Mouse (Mus musculus) ES-Bruce4 (cell line): ENCODE measurements around the gene B4galt2. TPM values are rescaled to one million over a fixed set of nuclear protein-coding genes. Genes with fewer than 3 reads are reported as not detected.

Experiments used
- H3K27ac ChIP-seq: 2 replicates; pipeline ENCODE4 v1.5.1; 2012; ENCODE audit warnings: low read length, inconsistent platforms; ENCODE audit not compliant: insufficient read depth
- H3K27me3 ChIP-seq: 2 replicates; pipeline ENCODE4 v1.6.1; 2012; ENCODE audit warnings: mild to moderate bottlenecking, low read length, inconsistent platforms; ENCODE audit not compliant: control insufficient read depth, poor library complexity, insufficient read depth, severe bottlenecking
- H3K36me3 ChIP-seq: 2 replicates; pipeline ENCODE4 v1.6.1; 2012; ENCODE audit warnings: inconsistent platforms, mild to moderate bottlenecking, low read length, moderate library complexity; ENCODE audit not compliant: control insufficient read depth, poor library complexity, insufficient read depth, severe bottlenecking
- H3K4me1 ChIP-seq: one replicate; pipeline ENCODE4 v1.8.1; 2011; ENCODE audit warnings: low read length; ENCODE audit not compliant: control insufficient read depth, insufficient read depth
- H3K4me3 ChIP-seq: 2 replicates; pipeline ENCODE4 v1.5.1; 2011; ENCODE audit warnings: low read depth, mild to moderate bottlenecking, low read length
- H3K9ac ChIP-seq: 2 replicates; pipeline ENCODE4 v1.6.1; 2012; ENCODE audit warnings: low read depth, mild to moderate bottlenecking, inconsistent platforms; ENCODE audit not compliant: poor library complexity, severe bottlenecking
- H3K9me3 ChIP-seq: replicated peaks from 2 replicates; pipeline ENCODE4 v1.6.1; 2012; ENCODE audit warnings: mild to moderate bottlenecking, low read length, inconsistent platforms; ENCODE audit not compliant: control insufficient read depth, poor library complexity, insufficient read depth, severe bottlenecking
- CTCF ChIP-seq: IDR thresholded peaks from one replicate; pipeline ENCODE4 v1.8.1; 2011; ENCODE audit warnings: low read depth, low read length
- EP300 ChIP-seq: IDR thresholded peaks from 2 replicates; pipeline ENCODE4 v1.6.1; 2011; ENCODE audit warnings: low read depth, low read length; ENCODE audit not compliant: insufficient read depth
- POLR2A ChIP-seq: IDR thresholded peaks from one replicate; pipeline ENCODE4 v1.8.1; 2011; ENCODE audit warnings: low read length; ENCODE audit not compliant: insufficient read depth
- polyA plus RNA-seq: library from polyadenylated mRNA; stranded (reverse); fragments of >200 nt; gene quantifications from 2 replicates; pipeline ENCODE4 v1.2.4, GENCODE M21; 2011; ENCODE audit warnings: low read depth; ENCODE audit not compliant: missing spikeins, insufficient read depth, insufficient read length

The B4galt2 gene
- polyA plus RNA-seq, 1 experiment, result 15.3 TPM

DNA sequence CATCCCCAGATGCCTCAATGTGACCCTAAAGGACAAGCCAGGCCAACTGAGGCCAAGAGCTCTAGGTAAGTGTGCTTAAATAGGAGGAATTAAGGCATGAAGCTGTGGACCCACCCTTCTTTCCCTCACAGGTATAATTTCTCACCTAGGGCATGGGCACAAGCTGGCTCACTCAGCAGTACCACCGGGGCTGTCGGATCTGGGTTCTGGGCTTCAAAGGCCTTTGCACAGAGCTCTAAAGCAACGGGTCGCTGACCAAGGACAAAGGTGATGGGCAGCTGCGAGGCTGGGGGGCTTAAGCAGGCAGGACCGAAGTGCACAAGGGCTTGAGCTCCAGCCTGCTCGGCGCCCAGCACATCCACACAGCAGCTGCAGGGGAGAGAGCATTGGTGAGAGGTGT is 7.5 kb upstream of the B4galt2 start:
- Histone ChIP-seq H3K27ac (no peak overlapping the region), H3K36me3 (peaks cover 11% of the 10 kb centered on the region; the same call in 1 of the 2 replicates), H3K27me3 (no peaks in the 10 kb centered on the region), H3K9ac (no peak overlapping the region), H3K4me1 (peaks cover 2% of the 10 kb centered on the region), H3K9me3 (no peaks in the 10 kb centered on the region), H3K4me3 (0 out of 2 replicates have a peak overlapping the region, but pooled peaks have one; percentile 79)
- no peak for TF ChIP-seq EP300
- TF ChIP-seq POLR2A, result no peak
- no peak for TF ChIP-seq CTCF

DNA sequence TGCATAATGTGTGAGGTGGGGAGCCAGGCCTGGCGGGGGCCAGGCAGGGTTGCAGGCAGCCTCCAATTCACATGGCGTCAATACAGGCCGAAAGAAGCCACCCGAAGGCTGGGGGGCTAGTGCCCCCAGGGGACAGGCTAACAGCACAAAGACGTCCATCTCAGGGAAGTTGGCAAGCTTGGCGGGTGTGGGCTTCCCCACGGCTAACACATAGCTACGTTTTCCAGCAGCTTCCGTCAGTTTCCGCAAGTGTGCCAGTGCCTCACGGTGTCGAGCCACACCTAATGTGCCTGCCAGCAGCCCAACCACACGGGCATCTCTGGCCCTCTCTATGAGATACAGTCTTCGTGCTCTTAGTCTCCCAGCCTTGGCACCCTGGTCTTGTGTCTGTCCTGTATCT is 6.7 kb upstream of the B4galt2 start:
- Histone ChIP-seq H3K4me1 (peaks cover 2% of the 10 kb centered on the region), H3K9me3 (no peaks in the 10 kb centered on the region), H3K27me3 (no peaks in the 10 kb centered on the region), H3K4me3 (no peak overlapping the region), H3K9ac (no peak overlapping the region), H3K27ac (no peak overlapping the region), H3K36me3 (peaks cover 17% of the 10 kb centered on the region)
- no peak for TF ChIP-seq EP300
- no peak for TF ChIP-seq CTCF
- no peak for TF ChIP-seq POLR2A

DNA sequence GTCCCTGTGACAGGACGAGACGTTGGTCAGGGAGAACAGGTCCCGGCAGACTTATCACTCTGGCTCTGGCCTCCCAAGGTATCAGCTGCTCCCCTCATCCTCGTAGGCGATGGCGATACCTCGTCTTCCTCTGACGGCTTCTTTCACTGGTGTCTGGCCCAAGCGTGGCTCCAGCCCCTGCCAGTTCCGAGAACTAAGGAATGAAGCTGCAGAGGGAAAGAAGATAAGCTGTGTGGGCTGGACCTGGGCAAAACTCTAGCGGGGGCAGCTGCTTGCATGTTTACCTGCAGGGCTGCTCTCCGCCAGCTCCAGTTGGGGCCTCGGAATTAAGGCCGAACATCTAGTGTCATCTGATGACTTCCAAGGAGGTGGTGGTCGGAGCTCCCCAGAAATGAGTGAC is 6.2 kb upstream of the B4galt2 start:
- Histone ChIP-seq H3K4me3 (no peak overlapping the region), H3K27ac (no peak overlapping the region), H3K9ac (no peak overlapping the region), H3K27me3 (no peaks in the 10 kb centered on the region), H3K4me1 (peaks cover 2% of the 10 kb centered on the region), H3K36me3 (peaks cover 23% of the 10 kb centered on the region), H3K9me3 (no peaks in the 10 kb centered on the region)
- TF ChIP-seq POLR2A (no peak), EP300 (no peak), CTCF (no peak)

DNA sequence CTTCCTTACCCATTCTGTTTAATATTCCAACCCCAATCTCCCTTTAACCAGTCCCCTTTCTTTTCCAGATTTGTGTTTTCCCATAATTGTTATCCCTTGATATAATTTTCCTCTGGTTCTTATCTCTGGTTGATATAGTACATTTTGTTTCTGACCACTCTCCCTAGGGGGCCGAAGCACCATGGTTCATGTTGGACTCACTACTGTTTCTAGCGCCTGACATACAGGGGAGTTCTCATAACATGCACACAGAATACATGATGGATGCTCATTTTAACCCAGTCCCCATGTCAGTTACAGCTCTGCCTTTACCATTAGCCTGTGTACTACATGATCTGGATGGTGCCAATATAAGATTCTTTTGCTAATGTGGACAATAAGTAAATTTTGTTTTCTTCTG is 4.6 kb upstream of the B4galt2 start:
- Histone ChIP-seq H3K9ac (no peak overlapping the region), H3K9me3 (no peaks in the 10 kb centered on the region), H3K4me1 (peaks cover 2% of the 10 kb centered on the region), H3K27ac (no peak overlapping the region), H3K36me3 (peaks cover 23% of the 10 kb centered on the region), H3K4me3 (no peak overlapping the region), H3K27me3 (no peaks in the 10 kb centered on the region)
- TF ChIP-seq POLR2A (no peak), EP300 (no peak), CTCF (no peak)

DNA sequence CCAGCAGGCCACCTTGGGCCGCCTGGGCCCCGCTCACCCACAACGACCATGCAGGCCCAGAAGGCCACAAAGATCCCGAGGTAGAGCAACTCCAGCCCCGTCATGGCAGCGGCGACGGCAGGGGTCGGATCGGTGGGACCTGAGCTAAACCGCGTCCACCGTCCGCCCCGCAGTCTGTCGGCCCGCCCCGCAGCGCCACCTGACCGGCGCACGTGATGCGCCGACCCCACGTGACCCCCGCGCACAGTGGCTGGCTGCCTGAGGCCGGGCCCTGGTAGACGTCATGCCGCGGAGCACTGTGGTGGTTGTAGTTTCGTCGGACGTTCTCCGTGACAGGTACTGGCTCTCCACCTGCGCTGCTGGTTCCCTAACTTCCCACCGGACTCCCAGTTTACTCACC is 3.8 kb upstream of the B4galt2 start, which contains the start of gene Atp6v0b:
Gene Atp6v0b (minus strand): TSS at position 201 of the 400 bp plus-strand sequence.
- no peaks in the 10 kb centered on the region for H3K9me3 ChIP-seq
- H3K27me3 ChIP-seq, result no peaks in the 10 kb centered on the region
- H3K4me3 ChIP-seq, result peak within 1 kb of the TSS; percentile 74
- peak; percentile 53 for TF ChIP-seq POLR2A
- TF ChIP-seq CTCF, result no peak
- TF ChIP-seq EP300, result no peak
- peaks cover 2% of the 10 kb centered on the region for H3K4me1 ChIP-seq
- H3K36me3 ChIP-seq, result peaks cover 23% of the 10 kb centered on the region
- peak within 1 kb of the TSS; percentile 77 for H3K9ac ChIP-seq
- no peak within 1 kb of the TSS for H3K27ac ChIP-seq

DNA sequence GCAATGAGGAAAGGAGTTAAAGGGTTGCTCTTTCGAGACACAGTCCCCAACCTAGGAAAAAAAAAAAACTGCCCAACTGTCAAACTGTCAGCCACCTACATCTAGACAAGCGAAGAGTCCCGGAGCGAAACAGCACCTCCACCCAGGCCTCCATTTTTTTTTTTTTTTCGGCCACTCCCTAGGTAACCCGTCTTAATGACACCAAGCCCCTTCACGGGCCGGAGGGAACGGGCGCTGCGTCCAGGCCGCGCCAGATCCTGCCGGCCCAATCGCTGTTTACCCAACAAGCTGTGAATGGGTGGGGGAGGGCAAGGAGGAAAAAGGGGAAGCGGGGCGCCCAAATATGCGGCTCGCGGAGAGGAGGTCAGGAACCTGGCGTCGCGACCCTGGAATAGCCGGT is 3.4 kb upstream of the B4galt2 start:
- H3K27ac ChIP-seq, result no peak overlapping the region
- no peak for TF ChIP-seq EP300
- no peak for TF ChIP-seq CTCF
- no peak for TF ChIP-seq POLR2A
- H3K9ac ChIP-seq, result peak overlapping the region; percentile 77
- H3K4me1 ChIP-seq, result peaks cover 2% of the 10 kb centered on the region
- no peaks in the 10 kb centered on the region for H3K9me3 ChIP-seq
- H3K36me3 ChIP-seq, result peaks cover 23% of the 10 kb centered on the region
- H3K27me3 ChIP-seq, result no peaks in the 10 kb centered on the region
- H3K4me3 ChIP-seq, result peak overlapping the region; percentile 74

DNA sequence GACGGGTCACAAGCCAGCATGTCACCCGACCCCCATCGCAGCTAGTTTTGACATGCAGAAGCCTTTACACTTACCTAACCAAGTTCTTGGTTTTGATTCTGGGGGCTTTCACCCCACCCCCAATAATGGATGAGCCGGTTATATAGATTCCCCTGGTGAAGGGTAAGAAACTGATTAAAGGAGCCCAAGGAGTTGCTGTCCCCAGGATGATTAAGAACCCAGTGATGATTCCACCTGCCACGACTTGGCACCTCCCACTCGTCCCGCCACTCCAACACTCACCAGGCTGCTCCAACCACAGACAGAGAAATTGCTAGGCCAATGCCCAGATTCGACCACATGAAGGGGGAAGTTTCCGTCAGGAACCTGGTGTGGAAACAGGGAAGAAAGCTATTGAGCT is 2.7 kb upstream of the B4galt2 start:
- Histone ChIP-seq H3K4me1 (peaks cover under 1% of the 10 kb centered on the region), H3K27ac (no peak overlapping the region), H3K9me3 (no peaks in the 10 kb centered on the region), H3K4me3 (peak overlapping the region; percentile 74), H3K36me3 (peaks cover 23% of the 10 kb centered on the region), H3K27me3 (no peaks in the 10 kb centered on the region), H3K9ac (0 out of 2 replicates have a peak overlapping the region, but pooled peaks have one; percentile 77)
- TF ChIP-seq POLR2A (no peak), EP300 (no peak), CTCF (no peak)
